Mouse (Mus musculus) retina, postnatal 1 day (tissue): ENCODE data around the gene Nolc1.
"Not testable (repeated sequence)": the region's sequence is repeated elsewhere in the genome, so short reads cannot be mapped to it uniquely, and the experiment has no call there.

Experiments used
- DNase-seq: peaks from one replicate; pipeline ENCODE4 v3.0.0-alpha.2; 2012

Gene Nolc1

GRCm38 (mm10) chr19:46094144-46094543 is 18.5 kb downstream of the Nolc1 start:
- no peak for DNase-seq

GRCm38 (mm10) chr19:46095291-46095690 is 19.6 kb downstream of the Nolc1 start:
- no peak for DNase-seq

- no peak for DNase-seq
Observed at GRCm38 (mm10) chr19:46096396-46096795, 20.7 kb downstream of the Nolc1 start.

- DNase-seq: no peak
Observed at GRCm38 (mm10) chr19:46099561-46099960, 23.9 kb downstream of the Nolc1 start.

GRCm38 (mm10) chr19:46103437-46104186 is 27.9 kb downstream of the Nolc1 start:
- DNase-seq: no peak

GRCm38 (mm10) chr19:46104187-46104557 is 28.5 kb downstream of the Nolc1 start:
- DNase-seq: no peak

- no peak for DNase-seq
Observed at GRCm38 (mm10) chr19:46110214-46110613, 34.6 kb downstream of the Nolc1 start.

DNA sequence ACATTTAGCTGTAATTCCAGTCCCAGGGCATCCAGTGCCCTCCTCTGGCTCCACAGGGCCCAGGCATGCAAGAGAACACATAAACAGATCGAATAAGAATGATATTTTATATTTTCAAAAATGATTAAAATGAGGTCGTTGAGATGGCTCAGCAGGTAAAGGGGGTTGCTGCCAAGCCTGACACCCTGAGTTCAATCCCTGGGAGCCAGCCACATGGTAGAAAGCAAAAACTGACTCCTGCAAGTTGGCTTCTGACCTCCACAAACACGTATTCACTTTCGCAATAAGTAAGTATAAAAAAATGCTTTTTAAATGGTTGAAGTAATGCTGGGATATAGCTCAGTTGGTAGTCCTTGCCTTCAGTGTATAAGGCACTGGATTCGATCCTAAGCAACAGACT is 35.1 kb downstream of the Nolc1 start:
- DNase-seq: no peak

GRCm38 (mm10) chr19:46114617-46115016 is 39.0 kb downstream of the Nolc1 start:
- no peak for DNase-seq

DNA sequence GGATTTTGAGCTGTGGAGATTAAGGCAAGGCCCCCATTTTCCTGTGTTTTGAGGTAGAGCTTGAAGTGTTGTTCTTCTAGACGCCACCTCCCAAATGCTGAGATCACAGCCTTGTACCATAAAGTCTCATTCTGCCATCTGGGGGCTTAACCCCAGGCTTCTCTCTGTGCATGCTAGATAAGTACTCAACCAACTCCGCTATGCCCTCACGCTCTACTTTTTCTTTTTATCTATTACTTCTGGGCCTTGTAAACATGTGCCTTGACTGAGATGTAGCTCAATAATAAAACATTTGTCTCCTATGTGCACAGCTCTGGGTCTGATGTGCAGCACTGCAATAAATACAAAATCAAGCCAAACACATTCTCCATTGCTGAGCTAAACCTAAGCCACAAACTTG is 43.8 kb downstream of the Nolc1 start:
- DNase-seq: no peak

DNA sequence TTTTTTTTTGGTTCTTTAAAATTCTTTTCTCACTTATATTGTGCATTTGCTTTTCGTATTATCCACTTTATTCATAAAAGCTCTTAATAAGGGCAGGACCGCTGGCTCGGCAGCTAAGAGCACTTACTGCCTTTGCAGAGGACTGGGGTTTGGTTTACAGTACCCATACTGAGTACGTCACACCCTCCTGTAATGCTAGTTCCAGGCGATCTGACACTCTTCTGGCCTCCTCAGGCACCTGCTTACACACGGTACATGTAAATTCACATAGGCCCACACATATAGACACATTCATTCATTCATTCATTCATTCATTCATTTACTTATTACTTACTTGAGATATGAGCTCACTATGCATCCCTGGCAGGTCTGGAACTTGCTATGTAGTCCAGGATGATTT is 45.2 kb downstream of the Nolc1 start:
- no peak for DNase-seq

DNA sequence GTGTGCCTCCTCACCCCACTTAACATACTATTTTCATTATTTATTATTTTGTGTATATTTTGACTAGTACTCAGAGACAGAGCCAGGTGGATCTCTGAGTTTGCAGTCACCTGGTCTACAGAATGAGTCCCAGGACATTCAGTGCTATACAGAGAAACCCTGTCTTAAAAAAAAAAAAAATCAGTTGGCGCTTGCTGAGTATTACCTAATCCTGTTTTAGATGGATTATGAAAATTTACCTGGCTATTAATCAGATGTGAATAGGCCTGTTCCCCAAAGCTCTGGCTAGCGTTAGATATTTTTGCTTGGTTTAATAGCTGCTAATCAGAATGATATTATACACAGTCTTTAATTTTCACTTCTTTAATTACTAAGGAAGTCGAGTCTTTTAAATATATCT is 48.2 kb downstream of the Nolc1 start:
- DNase-seq: no peak

DNA sequence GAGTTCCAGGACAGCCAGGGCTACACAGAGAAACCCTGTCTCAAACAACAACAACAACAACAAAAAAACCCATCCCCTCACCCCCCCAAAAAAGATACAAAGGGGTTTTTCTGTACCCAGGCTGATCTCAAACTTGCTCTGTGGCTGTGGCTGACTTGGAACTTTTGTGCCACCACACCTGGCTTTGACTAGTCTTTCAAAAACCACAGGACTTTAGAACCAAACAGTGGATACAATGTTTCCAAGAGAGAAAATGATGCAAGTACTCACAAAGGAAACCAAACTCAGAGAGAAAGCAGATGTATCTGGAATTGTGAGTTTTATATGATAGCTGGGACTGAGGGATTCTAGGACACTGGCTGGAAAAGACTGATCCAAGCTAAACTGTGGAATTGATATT is 49.0 kb downstream of the Nolc1 start:
- DNase-seq: no peak

DNA sequence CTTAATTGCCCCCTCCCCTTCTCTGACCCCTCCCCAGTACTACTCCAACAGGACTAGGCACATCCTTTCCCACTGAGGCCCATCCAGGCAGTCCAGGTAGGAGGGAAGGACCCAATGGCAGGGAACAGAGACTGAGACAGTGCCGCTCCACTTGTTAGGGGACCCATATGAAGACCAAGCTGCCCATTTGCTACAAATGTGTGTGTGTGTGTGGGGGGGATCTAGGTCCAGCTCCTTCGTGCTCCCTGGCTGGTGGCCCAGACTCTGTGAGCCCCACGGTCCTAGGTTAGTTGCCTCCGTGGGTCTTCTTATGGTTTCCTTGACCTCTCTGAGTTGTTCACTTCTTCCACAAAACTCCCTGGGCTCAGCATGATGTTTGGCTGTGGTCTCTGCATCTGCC is 50.6 kb downstream of the Nolc1 start:
- no peak for DNase-seq

GRCm38 (mm10) chr19:46129737-46130136 is 54.1 kb downstream of the Nolc1 start:
- DNase-seq: not testable (repeated sequence)

DNA sequence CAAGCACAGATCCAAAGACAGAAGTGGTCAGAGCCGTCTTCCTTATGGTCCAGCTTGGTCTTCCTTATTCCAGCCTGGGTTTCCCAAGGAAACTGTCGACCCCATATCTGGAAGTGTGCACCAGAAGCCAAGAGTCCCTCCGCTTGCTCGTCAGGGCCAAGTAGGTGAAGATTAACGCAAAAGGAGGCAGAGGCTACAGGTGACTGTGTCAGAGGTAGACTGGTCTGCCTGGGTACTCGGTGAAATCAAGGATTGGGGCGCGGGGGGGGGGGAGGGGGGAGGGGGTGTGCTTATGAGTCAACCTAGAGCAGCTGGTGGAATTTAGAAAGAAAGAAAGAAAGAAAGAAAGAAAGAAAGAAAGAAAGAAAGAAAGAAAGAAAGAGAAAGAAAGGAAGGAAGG is 55.6 kb downstream of the Nolc1 start:
- DNase-seq: no peak

GRCm38 (mm10) chr19:46131694-46132525 is 56.2 kb downstream of the Nolc1 start, which contains the start of gene Elovl3:
TSS of gene Elovl3 (plus strand) at chr19:46131897.
- peak; percentile 65 for DNase-seq

DNA sequence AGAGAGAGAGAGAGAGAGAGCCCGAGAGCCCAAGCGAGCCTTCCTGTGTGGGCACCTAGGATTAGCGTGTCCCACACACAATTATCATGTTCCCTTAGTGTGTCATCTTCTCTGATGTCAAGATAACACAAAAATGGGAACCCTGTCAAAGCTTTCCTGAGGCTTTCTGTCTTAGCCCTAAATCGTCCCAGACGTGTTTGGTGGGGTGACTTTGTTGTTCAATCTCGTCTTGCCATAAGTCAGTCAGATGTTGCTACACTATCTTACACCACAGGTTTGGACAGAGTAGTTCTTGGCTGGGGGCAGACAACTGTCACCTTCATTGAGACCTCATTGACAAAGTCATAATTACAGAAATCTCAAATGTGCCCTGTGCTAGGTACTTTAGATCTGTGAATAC is 56.9 kb downstream of the Nolc1 start:
- no peak for DNase-seq
